Mouse (Mus musculus) CD4-positive, CD25-positive, alpha-beta regulatory T cell (primary cell): ENCODE data around the gene Tcf3. TPM values are rescaled to one million over a fixed set of nuclear protein-coding genes. Genes with fewer than 3 reads are reported as not detected.

ENCODE experiments used
- polyA plus RNA-seq: library from polyadenylated mRNA; unstranded; fragments of 100-300 nt; shearing (Covaris generic); gene quantifications from one replicate; pipeline ENCODE4 v1.2.1, GENCODE M21; 2017

Gene Tcf3
- 132 TPM for polyA plus RNA-seq

GRCm38 (mm10) chr10:80433513-80434232 is at the start of gene Tcf3:
Gene Tcf3 (minus strand): TSS chr10:80433647.

GRCm38 (mm10) chr10:80406684-80407501 is 26.6 kb downstream of the Tcf3 start, which contains the start of gene Uqcr11:
Gene Uqcr11 (minus strand): TSS chr10:80406830.

GRCm38 (mm10) chr10:80399191-80399972 is 34.1 kb downstream of the Tcf3 start, which contains the start of gene Mbd3:
Gene Mbd3 (minus strand): TSS chr10:80399550.

DNA sequence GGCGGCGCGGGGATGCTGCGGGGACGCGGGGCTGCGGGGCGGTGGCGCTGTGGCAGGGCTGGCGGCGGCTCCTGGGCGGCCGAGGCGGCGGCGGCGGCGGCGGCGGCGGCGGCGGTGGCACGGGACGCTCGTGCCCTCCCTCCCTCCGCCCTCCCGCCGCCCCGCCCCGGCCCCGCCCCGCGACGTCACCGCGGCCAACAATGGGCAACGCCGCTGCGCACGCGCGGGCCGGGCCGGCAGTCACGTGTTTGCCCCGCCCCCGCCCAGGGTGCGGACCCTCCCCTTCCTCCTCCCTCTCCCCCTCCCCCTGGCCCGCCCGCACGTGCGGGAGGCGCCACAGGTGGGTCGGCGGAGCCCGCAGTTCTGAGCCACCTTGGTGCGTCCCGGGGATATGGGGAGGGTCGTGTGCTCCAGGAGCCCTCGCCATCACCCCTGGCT is 45.9 kb downstream of the Tcf3 start, which contains the start of gene Mex3d:
Gene Mex3d, minus strand, starts transcription at position 138 of the 438 bp plus-strand sequence.

Other genes with a start within 250 kb of the Tcf3 start
- 119 TPM for gene Mum1, start 207.2 kb downstream of the Tcf3 start, polyA plus RNA-seq
- gene Ndufs7, start 184.5 kb downstream of the Tcf3 start, polyA plus RNA-seq, result 273 TPM
- 0.67 TPM for gene Gamt, start 172.6 kb downstream of the Tcf3 start, polyA plus RNA-seq
- 94.1 TPM for gene Dazap1, start 172.2 kb downstream of the Tcf3 start, polyA plus RNA-seq
- 790 TPM for gene Rps15, start 141.2 kb downstream of the Tcf3 start, polyA plus RNA-seq
- 0.24 TPM for gene Apc2, start 137.7 kb downstream of the Tcf3 start, polyA plus RNA-seq
- gene 2310011J03Rik, start 113.1 kb downstream of the Tcf3 start, polyA plus RNA-seq, result 82.5 TPM
- gene Pcsk4, start 104.1 kb downstream of the Tcf3 start, polyA plus RNA-seq, result 28.8 TPM
- gene Reep6, start 103.7 kb downstream of the Tcf3 start, polyA plus RNA-seq, result 0.41 TPM
- not detected for gene Adamtsl5, start 85.2 kb downstream of the Tcf3 start, polyA plus RNA-seq
- not detected for gene Plk5, start 77.2 kb downstream of the Tcf3 start, polyA plus RNA-seq
- gene Mex3d, start 46.0 kb downstream of the Tcf3 start, polyA plus RNA-seq, result 8.7 TPM
- 184 TPM for gene Mbd3, start 34.1 kb downstream of the Tcf3 start, polyA plus RNA-seq
- 234 TPM for gene Uqcr11, start 26.8 kb downstream of the Tcf3 start, polyA plus RNA-seq
- gene Onecut3, start 61.2 kb upstream of the Tcf3 start, polyA plus RNA-seq, result not detected
- gene Atp8b3, start 105.5 kb upstream of the Tcf3 start, polyA plus RNA-seq, result 0.04 TPM
- 62.2 TPM for gene Rexo1, start 127.9 kb upstream of the Tcf3 start, polyA plus RNA-seq
- 13.2 TPM for gene Klf16, start 143.7 kb upstream of the Tcf3 start, polyA plus RNA-seq
- 152 TPM for gene Abhd17a, start 156.7 kb upstream of the Tcf3 start, polyA plus RNA-seq
- gene Scamp4, start 169.2 kb upstream of the Tcf3 start, polyA plus RNA-seq, result 115 TPM
- gene Adat3, start 169.2 kb upstream of the Tcf3 start, polyA plus RNA-seq, result 5.7 TPM
- gene Gm49322, start 172.4 kb upstream of the Tcf3 start, polyA plus RNA-seq, result 9.3 TPM
- 306 TPM for gene Csnk1g2, start 189.2 kb upstream of the Tcf3 start, polyA plus RNA-seq
- 43.9 TPM for gene Btbd2, start 223.4 kb upstream of the Tcf3 start, polyA plus RNA-seq
- 212 TPM for gene Mknk2, start 244.5 kb upstream of the Tcf3 start, polyA plus RNA-seq